In genomic region chr12:21316869-21317265, GRCm38 (mm10) we compare ENCODE assay signal across 7 mouse cellular contexts. TPM values are rescaled to one million over a fixed set of nuclear protein-coding genes. Genes with fewer than 3 reads are reported as not detected.
DNase-seq lines count a peak whose midpoint lies in the region; ATAC-seq and TF ChIP-seq lines count a peak whose summit lies in the region.

No protein-coding gene starts in this region.

- DNase-seq in CD4-positive helper T cell, adult 2 months (ENCODE audit: low read depth, low spot score), result peak; percentile 11
- DNase-seq in G1E (ENCODE audit: low spot score), result peak; percentile 6
- no peak for DNase-seq in right cerebral cortex, postnatal 14 days

- H3K4me1 ChIP-seq in G1E (ENCODE audit: insufficient read depth, low read depth, low read length), result peaks cover 23% of the 10 kb centered on the region
- peaks cover 12% of the 10 kb centered on the region; the same call in 1 of the 2 replicates for H3K4me1 ChIP-seq in forebrain, embryonic 13.5 days
- peaks cover 9% of the 10 kb centered on the region for H3K4me1 ChIP-seq in hindbrain, embryonic 16.5 days (ENCODE audit: control insufficient read depth, insufficient read depth, low read depth, low read length)
- peaks cover 18% of the 10 kb centered on the region for H3K4me1 ChIP-seq in liver, embryonic 16.5 days (ENCODE audit: control insufficient read depth, low read depth, low read length)
- H3K4me1 ChIP-seq in stomach, embryonic 14.5 days (ENCODE audit: control insufficient read depth, insufficient read depth, low read length), result no peaks in the 10 kb centered on the region

- peak overlapping the region; percentile 80 for H3K9ac ChIP-seq in forebrain, embryonic 13.5 days
- peak overlapping the region; percentile 81 for H3K9ac ChIP-seq in hindbrain, embryonic 16.5 days (ENCODE audit: low read depth, low read length)
- H3K9ac ChIP-seq in liver, embryonic 16.5 days (ENCODE audit: low read depth, low read length), result peak overlapping the region; percentile 82
- peak overlapping the region; percentile 72; the same call in 1 of the 2 replicates for H3K9ac ChIP-seq in stomach, embryonic 14.5 days (replicated peaks; ENCODE audit: low read depth, low read length)

- H3K27ac ChIP-seq in forebrain, embryonic 13.5 days, result no peak overlapping the region
- H3K27ac ChIP-seq in hindbrain, embryonic 16.5 days (ENCODE audit: low read depth, low read length), result no peak overlapping the region
- H3K27ac ChIP-seq in liver, embryonic 16.5 days (ENCODE audit: low read length), result peak overlapping the region; percentile 77
- no peak overlapping the region for H3K27ac ChIP-seq in stomach, embryonic 14.5 days (ENCODE audit: low read length)

- peaks cover 77% of the 10 kb centered on the region for H3K36me3 ChIP-seq in G1E (replicated peaks)
- peaks cover 43% of the 10 kb centered on the region for H3K36me3 ChIP-seq in forebrain, embryonic 13.5 days (ENCODE audit: poor library complexity, severe bottlenecking)
- H3K36me3 ChIP-seq in hindbrain, embryonic 16.5 days (ENCODE audit: control insufficient read depth, insufficient read depth, low read length), result peaks cover 13% of the 10 kb centered on the region; the same call in 1 of the 2 replicates
- peaks cover 7% of the 10 kb centered on the region for H3K36me3 ChIP-seq in liver, embryonic 16.5 days (ENCODE audit: control insufficient read depth, insufficient read depth)
- H3K36me3 ChIP-seq in stomach, embryonic 14.5 days (ENCODE audit: control insufficient read depth, insufficient read depth, low read length), result peaks cover 18% of the 10 kb centered on the region; the same call in 1 of the 2 replicates

- H3K4me3 ChIP-seq in G1E (ENCODE audit: low read depth, low read length), result peak overlapping the region; percentile 89
- peak overlapping the region; percentile 67 for H3K4me3 ChIP-seq in forebrain, embryonic 13.5 days
- H3K4me3 ChIP-seq in hindbrain, embryonic 16.5 days (ENCODE audit: low read length), result peak overlapping the region; percentile 54
- peak overlapping the region; percentile 83 for H3K4me3 ChIP-seq in liver, embryonic 16.5 days (ENCODE audit: low read depth, low read length)
- H3K4me3 ChIP-seq in stomach, embryonic 14.5 days (ENCODE audit: low read depth, low read length), result peak overlapping the region; percentile 73

- TF ChIP-seq CTCF in G1E (IDR thresholded peaks at IDR 0.05; ENCODE audit: low read depth, low read length), result no peak

- no peaks in the 10 kb centered on the region for H3K9me3 ChIP-seq in G1E (replicated peaks)
- H3K9me3 ChIP-seq in forebrain, embryonic 13.5 days (replicated peaks), result no peaks in the 10 kb centered on the region
- no peaks in the 10 kb centered on the region for H3K9me3 ChIP-seq in hindbrain, embryonic 16.5 days (ENCODE audit: control insufficient read depth, low read length)
- H3K9me3 ChIP-seq in liver, embryonic 16.5 days (replicated peaks; ENCODE audit: control insufficient read depth, low read length), result no peaks in the 10 kb centered on the region
- no peaks in the 10 kb centered on the region for H3K9me3 ChIP-seq in stomach, embryonic 14.5 days (ENCODE audit: control insufficient read depth, low read depth, low read length)

- no peak for ATAC-seq in G1E (ENCODE audit: extremely low read depth, insufficient number of reproducible peaks, low FRiP score, poor library complexity, severe bottlenecking)
- ATAC-seq in forebrain, embryonic 13.5 days, result no peak
- no peak for ATAC-seq in hindbrain, embryonic 16.5 days
- peak; percentile 28 for ATAC-seq in liver, embryonic 16.5 days (ENCODE audit: low read depth)
- no peak for ATAC-seq in stomach, embryonic 14.5 days (ENCODE audit: insufficient number of reproducible peaks, insufficient read depth, low FRiP score, low read depth)

- peak overlapping the region; percentile 73 for H3K4me2 ChIP-seq in forebrain, embryonic 13.5 days
- peak overlapping the region; percentile 70 for H3K4me2 ChIP-seq in hindbrain, embryonic 16.5 days (ENCODE audit: low read length)
- peak overlapping the region; percentile 94 for H3K4me2 ChIP-seq in liver, embryonic 16.5 days (ENCODE audit: low read depth, low read length)
- H3K4me2 ChIP-seq in stomach, embryonic 14.5 days (replicated peaks; ENCODE audit: low read depth, low read length), result peak overlapping the region; percentile 61

- 26% methylated on average over 7 of the region's 7 CpGs for WGBS in forebrain, embryonic 13.5 days
- WGBS in hindbrain, embryonic 16.5 days, result 28% methylated on average over 7 of the region's 7 CpGs
- WGBS in liver, embryonic 16.5 days (ENCODE audit: insufficient replicate concordance), result 27% methylated on average over 7 of the region's 7 CpGs
- 34% methylated on average over 7 of the region's 7 CpGs for WGBS in stomach, embryonic 14.5 days

- H3K27me3 ChIP-seq in G1E (ENCODE audit: insufficient read depth, low read length), result no peaks in the 10 kb centered on the region
- H3K27me3 ChIP-seq in forebrain, embryonic 13.5 days, result no peaks in the 10 kb centered on the region
- H3K27me3 ChIP-seq in hindbrain, embryonic 16.5 days (replicated peaks; ENCODE audit: control insufficient read depth, insufficient read depth, low read length), result no peaks in the 10 kb centered on the region
- no peaks in the 10 kb centered on the region for H3K27me3 ChIP-seq in liver, embryonic 16.5 days (ENCODE audit: control insufficient read depth, insufficient read depth, low read depth, low read length)
- H3K27me3 ChIP-seq in stomach, embryonic 14.5 days (ENCODE audit: control insufficient read depth, insufficient read depth, low read length), result no peaks in the 10 kb centered on the region

RNA-seq across cellular contexts. Expression of gene Iah1, which starts 0.7 kb away (rescaled TPM):
- total RNA-seq in G1E (2014; fragmentation: Nextera tagmentation), result 27.8 and 35.7 TPM in 2 replicates
- total RNA-seq in G1E (2017), result 49.5 and 62.6 TPM in 2 replicates
- polyA plus RNA-seq in G1E (2012), result 108 and 111 TPM in 2 replicates
- 48.2 and 50.5 TPM in 2 replicates for polyA plus RNA-seq in forebrain, embryonic 13.5 days (2015; fragmentation: Nextera tagmentation; extraction: Ambion mirVana)
- 31.3 and 33.0 TPM in 2 replicates for polyA plus RNA-seq in hindbrain, embryonic 16.5 days (2015; fragmentation: Nextera tagmentation; extraction: Ambion mirVana)
- polyA plus RNA-seq in liver, embryonic 16.5 days (2015; fragmentation: Nextera tagmentation; extraction: Ambion mirVana), result 52.9 and 55.8 TPM in 2 replicates
- polyA plus RNA-seq in stomach, embryonic 14.5 days (2014; fragmentation: Nextera tagmentation; extraction: Ambion mirVana), result 46.6 and 49.5 TPM in 2 replicates

RNA-seq across cellular contexts. Expression of gene Itgb1bp1, which starts 30.8 kb away (rescaled TPM):
- 19.8 and 29.5 TPM in 2 replicates for total RNA-seq in G1E (2014; fragmentation: Nextera tagmentation)
- total RNA-seq in G1E (2017), result 42.8 and 43.0 TPM in 2 replicates
- polyA plus RNA-seq in G1E (2012), result 15.4 and 17.1 TPM in 2 replicates
- 40.1 and 43.2 TPM in 2 replicates for polyA plus RNA-seq in forebrain, embryonic 13.5 days (2015; fragmentation: Nextera tagmentation; extraction: Ambion mirVana)
- 35.0 and 37.0 TPM in 2 replicates for polyA plus RNA-seq in hindbrain, embryonic 16.5 days (2015; fragmentation: Nextera tagmentation; extraction: Ambion mirVana)
- polyA plus RNA-seq in liver, embryonic 16.5 days (2015; fragmentation: Nextera tagmentation; extraction: Ambion mirVana), result 19.3 and 20.3 TPM in 2 replicates
- polyA plus RNA-seq in stomach, embryonic 14.5 days (2014; fragmentation: Nextera tagmentation; extraction: Ambion mirVana), result 51.0 and 57.6 TPM in 2 replicates

RNA-seq across cellular contexts. Expression of gene Cpsf3, which starts 31.7 kb away (rescaled TPM):
- total RNA-seq in G1E (2014; fragmentation: Nextera tagmentation) (165 and 172 TPM in 2 replicates), G1E (2017) (109 and 113 TPM in 2 replicates)
- polyA plus RNA-seq in G1E (2012), result 7.6 and 10.1 TPM in 2 replicates
- polyA plus RNA-seq in forebrain, embryonic 13.5 days (2015; fragmentation: Nextera tagmentation; extraction: Ambion mirVana), result 117 and 126 TPM in 2 replicates
- polyA plus RNA-seq in hindbrain, embryonic 16.5 days (2015; fragmentation: Nextera tagmentation; extraction: Ambion mirVana), result 82.8 and 86.1 TPM in 2 replicates
- 39.6 and 40.9 TPM in 2 replicates for polyA plus RNA-seq in liver, embryonic 16.5 days (2015; fragmentation: Nextera tagmentation; extraction: Ambion mirVana)
- 105 and 112 TPM in 2 replicates for polyA plus RNA-seq in stomach, embryonic 14.5 days (2014; fragmentation: Nextera tagmentation; extraction: Ambion mirVana)

RNA-seq across cellular contexts. Expression of gene Adam17, which starts 56.6 kb away (rescaled TPM):
- total RNA-seq in G1E (2014; fragmentation: Nextera tagmentation) (21.1 and 38.2 TPM in 2 replicates), G1E (2017) (37.7 and 43.1 TPM in 2 replicates)
- 20.4 and 22.4 TPM in 2 replicates for polyA plus RNA-seq in G1E (2012)
- polyA plus RNA-seq in forebrain, embryonic 13.5 days (2015; fragmentation: Nextera tagmentation; extraction: Ambion mirVana), result 22.9 and 23.8 TPM in 2 replicates
- 17.0 and 20.6 TPM in 2 replicates for polyA plus RNA-seq in hindbrain, embryonic 16.5 days (2015; fragmentation: Nextera tagmentation; extraction: Ambion mirVana)
- 15.8 and 16.3 TPM in 2 replicates for polyA plus RNA-seq in liver, embryonic 16.5 days (2015; fragmentation: Nextera tagmentation; extraction: Ambion mirVana)
- 38.9 and 40.4 TPM in 2 replicates for polyA plus RNA-seq in stomach, embryonic 14.5 days (2014; fragmentation: Nextera tagmentation; extraction: Ambion mirVana)
